Mouse (Mus musculus) neural tube, embryonic 14.5 days (tissue): ENCODE data around the gene Fam124b. TPM values are rescaled to one million over a fixed set of nuclear protein-coding genes. Genes with fewer than 3 reads are reported as not detected.
A peak's percentile ranks its signal among the peaks of the same experiment; 100 is the strongest.

Source experiments
- ATAC-seq: fragments of 200-750 bp; cut with Nextera tagmentation; 2 replicates; pipeline ENCODE4 v1.8.0; 2017; ENCODE audit warnings: low read depth, mild to moderate bottlenecking, moderate TSS enrichment, moderate library complexity
- H3K27ac ChIP-seq: fragments of 300-500 bp; sonication (generic); 2 replicates; pipeline ENCODE4 v1.5.1; 2014; ENCODE audit warnings: low read depth, mild to moderate bottlenecking, control low read depth, low read length, moderate library complexity, mixed read lengths
- H3K27me3 ChIP-seq: fragments of 300-500 bp; sonication (generic); 2 replicates; pipeline ENCODE4 v1.6.1; 2014; ENCODE audit warnings: low read length; ENCODE audit not compliant: control insufficient read depth, insufficient read depth
- H3K36me3 ChIP-seq: fragments of 300-500 bp; sonication (generic); 2 replicates; pipeline ENCODE4 v1.6.1; 2014; ENCODE audit warnings: low read length, mixed read lengths; ENCODE audit not compliant: control insufficient read depth, insufficient read depth
- H3K4me1 ChIP-seq: fragments of 300-500 bp; sonication (generic); 2 replicates; pipeline ENCODE4 v1.6.1; 2014; ENCODE audit warnings: low read length; ENCODE audit not compliant: control insufficient read depth, insufficient read depth
- H3K4me2 ChIP-seq: fragments of 300-500 bp; sonication (generic); 2 replicates; pipeline ENCODE4 v1.6.1; 2014; ENCODE audit warnings: mild to moderate bottlenecking, low read depth, low read length, control low read depth
- H3K4me3 ChIP-seq: fragments of 300-500 bp; sonication (generic); 2 replicates; pipeline ENCODE4 v1.5.1; 2014; ENCODE audit warnings: low read depth, low read length, control low read depth, mixed read lengths
- H3K9ac ChIP-seq: fragments of 300-500 bp; sonication (generic); replicated peaks from 2 replicates; pipeline ENCODE4 v1.6.1; 2014; ENCODE audit warnings: low read depth, mild to moderate bottlenecking, control low read depth, low read length, mixed read lengths
- H3K9me3 ChIP-seq: fragments of 300-500 bp; sonication (generic); 2 replicates; pipeline ENCODE4 v1.6.1; 2016; ENCODE audit warnings: low read length; ENCODE audit not compliant: control insufficient read depth
- WGBS: fragments of 180-500 bp; shearing (Covaris S2); extraction: QIAGEN DNeasy Blood & Tissue Kit; methylation state at CpG from one replicate; pipeline ENCODE4 v1.1.7; 2014; 5-methylcytosine and 5-hydroxymethylcytosine counted together
- polyA plus RNA-seq: library from polyadenylated mRNA; unstranded; fragments of >200 nt; fragmentation: Nextera tagmentation; extraction: Ambion mirVana; gene quantifications from 2 replicates; pipeline ENCODE4 v1.2.1, GENCODE M21; 2014

Fam124b gene
- polyA plus RNA-seq, 1 experiment from 2014 or later, result 0.56 TPM

- Histone ChIP-seq H3K27ac (no peak overlapping the region), H3K4me2 (no peak overlapping the region), H3K9me3 (no peaks in the 10 kb centered on the region), H3K9ac (no peak overlapping the region), H3K4me3 (no peak overlapping the region), H3K27me3 (no peaks in the 10 kb centered on the region), H3K36me3 (no peaks in the 10 kb centered on the region), H3K4me1 (no peaks in the 10 kb centered on the region)
- 89% methylated on average over 8 of the region's 8 CpGs for WGBS
- no peak for ATAC-seq
Measured at GRCm38 (mm10) chr1:80192837-80193236, 25.4 kb downstream of the Fam124b start.

GRCm38 (mm10) chr1:80181414-80181805 lies 36.9 kb downstream of the Fam124b start:
- Histone ChIP-seq H3K27me3 (no peaks in the 10 kb centered on the region), H3K4me3 (no peak overlapping the region), H3K4me1 (no peaks in the 10 kb centered on the region), H3K36me3 (no peaks in the 10 kb centered on the region), H3K9me3 (no peaks in the 10 kb centered on the region), H3K9ac (no peak overlapping the region), H3K4me2 (no peak overlapping the region), H3K27ac (no peak overlapping the region)
- ATAC-seq, result no peak
- WGBS, result 50% methylated on average over 3 of the region's 3 CpGs

- no peak overlapping the region for H3K4me2 ChIP-seq
- H3K9ac ChIP-seq, result no peak overlapping the region
- WGBS, result 39% methylated on average over 13 of the region's 13 CpGs
- no peak overlapping the region for H3K27ac ChIP-seq
- H3K36me3 ChIP-seq, result no peaks in the 10 kb centered on the region
- H3K4me1 ChIP-seq, result no peaks in the 10 kb centered on the region
- H3K4me3 ChIP-seq, result no peak overlapping the region
- H3K9me3 ChIP-seq, result no peaks in the 10 kb centered on the region
- H3K27me3 ChIP-seq, result no peaks in the 10 kb centered on the region
- ATAC-seq, result peak; percentile 66
Measured at GRCm38 (mm10) chr1:80180767-80181413, 37.4 kb downstream of the Fam124b start.

- Histone ChIP-seq H3K4me1 (no peaks in the 10 kb centered on the region), H3K27me3 (no peaks in the 10 kb centered on the region), H3K4me3 (no peak overlapping the region), H3K9me3 (no peaks in the 10 kb centered on the region), H3K27ac (no peak overlapping the region), H3K4me2 (no peak overlapping the region), H3K9ac (no peak overlapping the region), H3K36me3 (no peaks in the 10 kb centered on the region)
- 68% methylated on average over 7 of the region's 7 CpGs for WGBS
- no peak for ATAC-seq
Measured at GRCm38 (mm10) chr1:80180128-80180527, 38.1 kb downstream of the Fam124b start.

GRCm38 (mm10) chr1:80177651-80178382 lies 40.5 kb downstream of the Fam124b start:
- Histone ChIP-seq H3K4me3 (no peak overlapping the region), H3K27me3 (no peaks in the 10 kb centered on the region), H3K36me3 (no peaks in the 10 kb centered on the region), H3K4me2 (no peak overlapping the region), H3K9me3 (no peaks in the 10 kb centered on the region), H3K27ac (no peak overlapping the region), H3K9ac (no peak overlapping the region), H3K4me1 (no peaks in the 10 kb centered on the region)
- ATAC-seq, result no peak
- WGBS, result 78% methylated on average over 11 of the region's 11 CpGs

- Histone ChIP-seq H3K36me3 (no peaks in the 10 kb centered on the region), H3K9ac (no peak overlapping the region), H3K4me1 (no peaks in the 10 kb centered on the region), H3K27me3 (no peaks in the 10 kb centered on the region), H3K4me2 (no peak overlapping the region), H3K27ac (no peak overlapping the region), H3K9me3 (no peaks in the 10 kb centered on the region), H3K4me3 (no peak overlapping the region)
- ATAC-seq, result no peak
- 95% methylated on average over 5 of the region's 5 CpGs for WGBS
Measured at GRCm38 (mm10) chr1:80167706-80168105, 50.6 kb downstream of the Fam124b start.

- H3K9me3 ChIP-seq, result no peaks in the 10 kb centered on the region
- no peaks in the 10 kb centered on the region for H3K27me3 ChIP-seq
- no peaks in the 10 kb centered on the region for H3K4me1 ChIP-seq
- H3K9ac ChIP-seq, result no peak overlapping the region
- H3K4me3 ChIP-seq, result no peak overlapping the region
- ATAC-seq, result no peak
- no peak overlapping the region for H3K4me2 ChIP-seq
- H3K27ac ChIP-seq, result no peak overlapping the region
- 76% methylated on average over 4 of the region's 4 CpGs for WGBS
- H3K36me3 ChIP-seq, result no peaks in the 10 kb centered on the region
Measured at GRCm38 (mm10) chr1:80166577-80166976, 51.7 kb downstream of the Fam124b start.

- H3K4me3 ChIP-seq, result no peak overlapping the region
- H3K9me3 ChIP-seq, result no peaks in the 10 kb centered on the region
- ATAC-seq, result no peak
- no peak overlapping the region for H3K27ac ChIP-seq
- H3K9ac ChIP-seq, result no peak overlapping the region
- H3K36me3 ChIP-seq, result no peaks in the 10 kb centered on the region
- H3K4me1 ChIP-seq, result no peaks in the 10 kb centered on the region
- no peak overlapping the region for H3K4me2 ChIP-seq
- 72% methylated on average over 5 of the region's 5 CpGs for WGBS
- no peaks in the 10 kb centered on the region for H3K27me3 ChIP-seq
Measured at GRCm38 (mm10) chr1:80165391-80165790, 52.9 kb downstream of the Fam124b start.

- no peak overlapping the region for H3K4me3 ChIP-seq
- ATAC-seq, result no peak
- WGBS, result 69% methylated on average over 6 of the region's 6 CpGs
Measured at GRCm38 (mm10) chr1:80162943-80163342, 55.3 kb downstream of the Fam124b start.

More at GRCm38 (mm10) chr1:80162943-80163342, 55.3 kb downstream of the Fam124b start:
- H3K4me1 ChIP-seq, result no peaks in the 10 kb centered on the region
- H3K9me3 ChIP-seq, result no peaks in the 10 kb centered on the region
- H3K27me3 ChIP-seq, result no peaks in the 10 kb centered on the region
- no peak overlapping the region for H3K27ac ChIP-seq
- no peaks in the 10 kb centered on the region for H3K36me3 ChIP-seq
- H3K4me2 ChIP-seq, result no peak overlapping the region
- H3K9ac ChIP-seq, result no peak overlapping the region
